Mouse (Mus musculus) hindbrain, embryonic 12.5 days (tissue): Measurements from ENCODE around the gene Wipf1. TPM values are rescaled to one million over a fixed set of nuclear protein-coding genes. Genes with fewer than 3 reads are reported as not detected.

ENCODE experiments used
- ATAC-seq: fragments of 200-750 bp; cut with Nextera tagmentation; 2 replicates; pipeline ENCODE4 v1.8.0; 2017; ENCODE audit warnings: moderate TSS enrichment; ENCODE audit not compliant: low FRiP score
- H3K27ac ChIP-seq: fragments of 300-500 bp; sonication (generic); 2 replicates; pipeline ENCODE4 v1.5.1; 2016; ENCODE audit warnings: mild to moderate bottlenecking
- H3K27me3 ChIP-seq: fragments of 300-500 bp; sonication (generic); 2 replicates; pipeline ENCODE4 v1.6.1; 2016; ENCODE audit warnings: mild to moderate bottlenecking
- H3K36me3 ChIP-seq: fragments of 300-500 bp; sonication (generic); 2 replicates; pipeline ENCODE4 v1.6.1; 2016; ENCODE audit warnings: mild to moderate bottlenecking
- H3K4me1 ChIP-seq: fragments of 300-500 bp; sonication (generic); 2 replicates; pipeline ENCODE4 v1.6.1; 2016
- H3K4me2 ChIP-seq: fragments of 300-500 bp; sonication (generic); replicated peaks from 2 replicates; pipeline ENCODE4 v1.6.1; 2016; ENCODE audit warnings: mild to moderate bottlenecking
- H3K4me3 ChIP-seq: fragments of 300-500 bp; sonication (generic); 2 replicates; pipeline ENCODE4 v1.5.1; 2016; ENCODE audit warnings: mild to moderate bottlenecking
- H3K9ac ChIP-seq: fragments of 300-500 bp; sonication (generic); 2 replicates; pipeline ENCODE4 v1.6.1; 2016; ENCODE audit warnings: mild to moderate bottlenecking, moderate library complexity
- H3K9me3 ChIP-seq: fragments of 300-500 bp; sonication (generic); replicated peaks from 2 replicates; pipeline ENCODE4 v1.6.1; 2016; ENCODE audit warnings: mild to moderate bottlenecking
- WGBS: fragments of 180-500 bp; shearing (Covaris S2); methylation state at CpG from one replicate; pipeline ENCODE4 v1.1.7; 2016; 5-methylcytosine and 5-hydroxymethylcytosine counted together
- polyA plus RNA-seq: library from polyadenylated mRNA; unstranded; fragments of >200 nt; fragmentation: Nextera tagmentation; extraction: Ambion mirVana; gene quantifications from 2 replicates; pipeline ENCODE4 v1.2.1, GENCODE M21; 2016

Gene Wipf1
- polyA plus RNA-seq = 7.3 and 8.7 TPM in 2 replicates

DNA sequence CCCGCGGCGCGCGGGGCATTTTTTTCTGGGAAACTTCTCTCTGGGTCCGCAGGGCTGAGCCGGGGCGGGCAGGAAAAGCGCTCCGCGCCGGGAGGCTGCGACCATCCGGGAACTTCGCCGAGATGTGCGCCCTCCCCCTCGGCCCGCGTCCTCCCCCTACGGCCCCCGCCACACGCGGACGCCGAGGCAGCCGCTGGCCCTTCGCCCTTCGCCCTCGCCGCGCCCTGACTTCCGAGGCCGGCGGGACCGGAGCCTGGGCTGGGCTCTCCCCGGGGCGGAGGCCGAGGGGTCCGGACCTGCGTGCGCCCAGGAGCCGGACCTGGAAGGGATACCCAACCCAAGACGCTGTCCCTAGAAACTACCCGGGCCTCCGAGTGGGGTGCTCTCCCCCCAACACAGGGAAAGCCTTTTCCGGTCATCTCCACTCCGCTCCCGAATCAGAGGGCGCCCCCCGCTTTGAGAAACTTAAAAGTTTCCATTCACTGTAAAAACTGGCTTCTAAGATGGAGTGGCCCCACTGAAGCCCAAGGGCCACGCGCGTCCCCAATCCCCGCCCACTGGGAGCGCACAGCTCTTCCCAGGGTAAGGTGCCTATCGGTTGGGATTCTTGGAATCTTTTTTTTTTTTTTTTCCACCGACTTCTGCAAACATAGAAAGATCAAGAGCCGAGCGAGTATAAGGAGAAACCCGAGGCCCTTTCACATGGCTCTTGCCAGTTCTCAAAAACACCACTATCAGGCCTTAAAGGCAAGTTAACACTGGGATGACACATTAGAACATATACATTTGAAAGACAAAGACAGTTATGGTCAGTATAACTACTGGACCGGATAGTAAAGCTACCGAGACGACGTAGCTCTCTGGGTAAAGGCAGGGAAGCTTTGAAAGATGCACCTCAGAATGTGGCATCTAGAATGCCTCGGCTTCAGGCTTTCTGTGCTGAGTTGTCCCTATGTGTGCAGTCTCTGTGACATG, at the start of gene Wipf1:
Gene Wipf1 (minus strand): TSS at position 379 of the 975 bp plus-strand sequence.
- Histone ChIP-seq H3K4me3 (peak within 1 kb of the TSS; percentile 65), H3K9ac (peak within 1 kb of the TSS; percentile 71), H3K27ac (peak within 1 kb of the TSS; percentile 66; the same call in 1 of the 2 replicates), H3K36me3 (no peaks in the 10 kb centered on the region), H3K4me2 (peak within 1 kb of the TSS; percentile 69), H3K9me3 (no peaks in the 10 kb centered on the region), H3K27me3 (no peaks in the 10 kb centered on the region), H3K4me1 (peaks cover 14% of the 10 kb centered on the region)
- peak; percentile 85 for ATAC-seq
- 1% methylated on average over 54 of the region's 66 CpGs for WGBS

DNA sequence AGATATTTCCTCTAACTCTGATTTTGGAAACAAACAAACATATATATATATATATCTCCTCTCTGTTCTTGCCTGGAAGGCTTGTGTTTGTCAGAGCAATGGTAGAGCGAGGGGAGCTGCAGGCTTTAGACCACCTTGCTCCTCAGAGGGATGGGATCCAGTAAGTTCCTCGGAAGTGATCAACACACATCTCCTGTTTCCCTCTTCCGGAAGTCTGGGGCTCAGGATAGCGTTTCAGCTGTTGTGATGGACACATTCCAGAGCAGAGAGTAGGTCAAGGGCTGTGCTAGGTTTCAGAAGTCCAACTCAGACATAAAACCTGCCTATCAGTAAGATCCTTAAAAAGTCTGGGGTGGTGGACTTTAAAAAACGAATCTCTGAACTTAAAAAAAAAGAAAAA, 49.6 kb upstream of the Wipf1 start:
- Histone ChIP-seq H3K9me3 (no peaks in the 10 kb centered on the region), H3K36me3 (no peaks in the 10 kb centered on the region), H3K27ac (no peak overlapping the region), H3K4me1 (no peaks in the 10 kb centered on the region), H3K9ac (no peak overlapping the region), H3K27me3 (peaks cover 8% of the 10 kb centered on the region), H3K4me3 (no peak overlapping the region), H3K4me2 (no peak overlapping the region)
- no peak for ATAC-seq
- 55% methylated on average over 5 of the region's 5 CpGs for WGBS

DNA sequence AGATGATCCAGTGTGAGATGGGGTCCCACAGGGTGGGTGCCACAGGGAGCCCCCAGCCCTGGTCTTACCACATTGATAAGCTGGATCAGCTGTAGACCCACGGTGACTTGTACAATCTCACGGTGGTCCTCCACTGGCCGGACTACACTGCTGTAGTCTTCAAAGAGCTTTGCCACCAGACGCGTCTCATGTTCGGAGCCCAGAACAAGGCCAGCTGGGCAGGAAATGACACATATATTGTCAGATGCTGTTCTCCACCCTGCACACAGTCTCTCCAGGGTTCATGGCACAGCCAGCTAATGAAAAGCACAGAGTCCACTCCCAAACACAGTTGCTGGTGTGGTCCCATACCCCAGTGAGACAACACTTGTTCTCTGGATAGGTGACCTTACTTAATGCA, 44.9 kb upstream of the Wipf1 start:
- H3K27me3 ChIP-seq = peaks cover 4% of the 10 kb centered on the region; the same call in 1 of the 2 replicates
- ATAC-seq = no peak
- no peak overlapping the region for H3K4me3 ChIP-seq
- H3K36me3 ChIP-seq = no peaks in the 10 kb centered on the region
- H3K4me1 ChIP-seq = peaks cover 14% of the 10 kb centered on the region
- WGBS = 83% methylated on average over 6 of the region's 6 CpGs
- H3K27ac ChIP-seq = no peak overlapping the region
- H3K9ac ChIP-seq = no peak overlapping the region
- no peak overlapping the region for H3K4me2 ChIP-seq
- H3K9me3 ChIP-seq = no peaks in the 10 kb centered on the region

DNA sequence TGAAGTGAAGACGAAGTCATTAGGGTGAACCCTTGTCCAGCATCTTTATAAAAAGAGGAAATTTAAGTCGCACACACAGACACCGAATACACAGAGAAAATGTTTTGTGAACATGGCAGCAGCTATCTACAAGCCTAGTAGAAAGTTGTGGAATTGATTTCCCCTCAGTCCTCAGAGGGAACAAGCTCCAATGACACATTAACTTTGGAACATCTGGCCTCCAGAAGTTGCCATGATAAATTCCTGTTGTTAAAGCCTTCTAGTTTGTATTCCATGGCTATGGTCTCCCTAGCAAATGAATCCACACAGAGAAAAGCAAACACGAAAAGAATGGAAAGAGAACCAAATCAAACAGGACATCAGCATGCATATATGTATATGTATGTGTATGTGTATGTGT, 44.0 kb upstream of the Wipf1 start:
- 82% methylated on average over 4 of the region's 4 CpGs for WGBS
- Histone ChIP-seq H3K27ac (no peak overlapping the region; the same call in 1 of the 2 replicates), H3K27me3 (peaks cover 4% of the 10 kb centered on the region; the same call in 1 of the 2 replicates), H3K4me3 (no peak overlapping the region), H3K9ac (no peak overlapping the region), H3K36me3 (no peaks in the 10 kb centered on the region), H3K4me2 (peak overlapping the region; percentile 50; the same call in 1 of the 2 replicates), H3K4me1 (peaks cover 14% of the 10 kb centered on the region), H3K9me3 (no peaks in the 10 kb centered on the region)
- ATAC-seq = no peak

DNA sequence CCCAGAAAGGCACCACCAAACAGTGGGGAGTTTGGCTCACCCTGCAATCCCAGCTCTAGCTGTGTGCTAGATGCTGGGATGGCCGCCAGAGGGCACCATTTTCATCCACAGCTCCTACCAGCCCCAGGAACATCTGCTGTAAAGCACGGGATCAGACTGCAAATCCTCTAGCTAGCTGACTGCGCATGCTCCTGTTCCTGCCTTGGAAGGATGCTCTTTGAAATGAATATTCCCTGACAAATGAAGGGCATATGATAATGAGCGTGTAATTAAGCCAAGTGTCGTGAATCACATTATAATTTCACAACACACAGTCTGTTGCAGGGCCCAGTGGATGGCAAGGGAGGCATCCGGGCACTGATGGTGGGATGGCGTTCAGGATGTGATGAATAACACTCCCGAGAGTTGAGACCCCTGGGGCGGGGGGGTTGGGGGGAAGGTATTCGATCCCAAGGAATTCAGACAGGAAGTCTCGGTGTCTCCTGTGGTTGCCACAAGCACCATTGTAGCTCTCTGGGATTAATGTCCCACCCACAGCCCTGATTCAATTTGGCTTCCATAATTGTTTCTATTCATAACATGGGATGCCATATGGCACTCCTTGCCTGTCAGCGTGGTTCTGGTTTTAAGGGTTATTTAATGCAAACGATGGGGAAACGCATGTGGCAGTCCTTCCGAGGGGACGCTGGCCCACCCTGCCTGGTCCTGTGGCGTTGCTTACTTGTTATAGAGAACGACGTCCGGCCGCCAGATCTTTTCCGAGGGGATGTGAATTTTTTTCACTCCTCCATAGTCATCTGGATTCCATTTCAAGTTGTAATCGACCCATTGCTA, 43.2 kb upstream of the Wipf1 start:
- Histone ChIP-seq H3K27ac (peak overlapping the region; percentile 75), H3K36me3 (no peaks in the 10 kb centered on the region), H3K9me3 (no peaks in the 10 kb centered on the region), H3K9ac (peak overlapping the region; percentile 44; the same call in 1 of the 2 replicates), H3K4me3 (peak overlapping the region; percentile 28), H3K4me2 (peak overlapping the region; percentile 50), H3K27me3 (peaks cover 12% of the 10 kb centered on the region), H3K4me1 (peaks cover 14% of the 10 kb centered on the region)
- WGBS = 17% methylated on average over 23 of the region's 23 CpGs
- peak; percentile 92 for ATAC-seq

DNA sequence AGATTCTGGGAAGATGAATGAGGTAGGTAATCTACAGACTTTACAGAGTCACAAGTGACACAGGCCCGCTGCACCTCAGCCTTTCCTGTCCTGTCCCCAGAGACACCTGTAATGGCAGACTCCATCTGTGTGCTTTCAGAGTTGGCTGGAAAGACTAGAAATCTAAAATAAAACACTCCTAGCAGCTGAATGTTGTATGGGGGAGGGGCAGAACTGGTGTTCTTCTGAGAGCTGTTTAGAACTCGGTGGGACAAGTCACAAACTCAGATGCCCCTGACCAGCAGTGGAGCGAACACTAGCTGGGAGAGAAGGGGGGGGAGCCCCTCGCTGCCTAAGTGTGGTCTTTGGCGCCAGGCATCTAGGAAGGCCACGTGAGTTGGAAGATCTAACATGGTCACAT, 42.4 kb upstream of the Wipf1 start:
- Histone ChIP-seq H3K4me1 (peaks cover 14% of the 10 kb centered on the region), H3K9ac (no peak overlapping the region), H3K27me3 (peaks cover 12% of the 10 kb centered on the region), H3K4me3 (no peak overlapping the region), H3K4me2 (no peak overlapping the region), H3K36me3 (no peaks in the 10 kb centered on the region), H3K9me3 (no peaks in the 10 kb centered on the region), H3K27ac (no peak overlapping the region)
- ATAC-seq = no peak
- 71% methylated on average over 6 of the region's 6 CpGs for WGBS

DNA sequence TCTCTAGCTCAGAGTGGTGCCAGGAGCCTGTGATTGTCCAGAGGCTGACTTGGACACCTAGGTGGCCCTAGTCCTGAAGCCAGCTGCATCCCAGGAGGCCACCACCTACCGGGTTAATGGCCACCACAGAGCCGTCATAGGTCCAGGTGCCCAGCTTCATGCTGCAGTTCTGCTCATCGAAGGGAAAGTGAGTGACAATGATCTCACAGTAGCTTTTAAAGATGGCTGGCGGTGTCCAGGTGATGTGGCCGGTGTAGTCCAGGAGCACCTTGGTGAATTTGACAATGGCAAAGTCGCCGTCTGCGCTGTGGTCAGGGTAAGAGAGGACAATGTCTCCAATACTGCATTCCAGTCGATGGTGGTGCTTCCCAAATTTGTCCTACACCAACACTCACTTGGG, 41.8 kb upstream of the Wipf1 start:
- Histone ChIP-seq H3K4me1 (peaks cover 14% of the 10 kb centered on the region), H3K36me3 (no peaks in the 10 kb centered on the region), H3K9me3 (no peaks in the 10 kb centered on the region), H3K4me3 (no peak overlapping the region), H3K27ac (no peak overlapping the region), H3K27me3 (peaks cover 12% of the 10 kb centered on the region), H3K4me2 (no peak overlapping the region), H3K9ac (no peak overlapping the region)
- ATAC-seq = no peak
- WGBS = 94% methylated on average over 9 of the region's 9 CpGs

DNA sequence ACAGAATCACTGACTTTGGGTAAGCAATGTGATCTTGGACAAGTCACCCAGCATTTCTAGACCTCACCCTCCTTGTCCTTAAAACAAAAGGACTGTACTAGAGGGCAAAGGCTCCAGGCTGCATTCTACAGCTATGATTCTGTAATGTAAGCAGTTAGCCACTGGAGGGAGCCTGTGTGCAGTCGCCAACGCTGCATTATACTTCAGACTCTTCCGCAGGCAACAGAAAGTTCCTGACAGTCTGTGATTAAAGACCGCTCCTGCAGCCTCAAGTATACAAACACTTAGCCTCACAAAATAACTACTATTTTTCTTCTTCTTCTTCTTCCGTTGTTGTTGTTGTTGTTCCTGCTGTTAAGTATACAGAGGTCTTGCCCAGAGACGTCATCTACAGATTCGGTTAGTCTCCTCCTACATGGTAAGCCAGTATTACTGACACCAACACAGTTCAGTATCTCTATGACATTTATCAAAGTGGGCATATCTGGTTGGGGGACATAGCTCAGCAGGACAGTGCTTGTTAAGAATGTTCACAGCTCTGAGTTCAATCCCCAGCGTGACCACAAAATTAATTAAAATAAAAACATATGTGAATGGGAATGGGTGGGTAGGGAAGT, 37.6 kb upstream of the Wipf1 start:
- H3K4me3 ChIP-seq = no peak overlapping the region
- 23% methylated on average over 8 of the region's 8 CpGs for WGBS

DNA sequence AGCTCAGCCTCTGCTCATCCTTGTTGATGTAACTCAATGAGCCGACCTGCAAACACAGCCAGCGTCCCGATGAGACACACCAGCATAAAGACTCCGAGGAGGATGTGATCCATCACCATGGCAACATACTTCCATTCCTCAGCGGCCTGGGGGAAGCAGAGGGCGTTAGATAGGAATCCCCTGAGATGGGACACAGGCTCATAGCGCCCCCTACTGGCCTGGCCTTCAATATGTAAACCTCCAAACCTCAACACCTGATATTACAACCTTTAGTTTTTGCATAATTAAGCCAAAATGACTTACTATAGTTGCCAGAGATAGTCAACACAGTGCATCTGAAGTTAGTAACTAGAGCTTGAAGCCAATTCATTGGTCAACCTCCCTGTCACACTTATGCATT, 36.6 kb upstream of the Wipf1 start:
- no peak overlapping the region for H3K9ac ChIP-seq
- H3K4me2 ChIP-seq = no peak overlapping the region
- no peak for ATAC-seq
- no peak overlapping the region for H3K27ac ChIP-seq
- 17% methylated on average over 7 of the region's 7 CpGs for WGBS
- peaks cover 8% of the 10 kb centered on the region; the same call in 1 of the 2 replicates for H3K27me3 ChIP-seq
- no peaks in the 10 kb centered on the region for H3K36me3 ChIP-seq
- no peaks in the 10 kb centered on the region for H3K9me3 ChIP-seq
- H3K4me1 ChIP-seq = peaks cover 8% of the 10 kb centered on the region; the same call in 1 of the 2 replicates
- H3K4me3 ChIP-seq = no peak overlapping the region

More for the DNA sequence above, 37.6 kb upstream of the Wipf1 start:
- Histone ChIP-seq H3K36me3 (no peaks in the 10 kb centered on the region), H3K27ac (no peak overlapping the region), H3K4me2 (peak overlapping the region; percentile 34), H3K27me3 (peaks cover 8% of the 10 kb centered on the region), H3K9ac (no peak overlapping the region), H3K9me3 (no peaks in the 10 kb centered on the region), H3K4me1 (peaks cover 4% of the 10 kb centered on the region; the same call in 1 of the 2 replicates)
- ATAC-seq = peak; percentile 24; the same call in 1 of the 2 replicates

DNA sequence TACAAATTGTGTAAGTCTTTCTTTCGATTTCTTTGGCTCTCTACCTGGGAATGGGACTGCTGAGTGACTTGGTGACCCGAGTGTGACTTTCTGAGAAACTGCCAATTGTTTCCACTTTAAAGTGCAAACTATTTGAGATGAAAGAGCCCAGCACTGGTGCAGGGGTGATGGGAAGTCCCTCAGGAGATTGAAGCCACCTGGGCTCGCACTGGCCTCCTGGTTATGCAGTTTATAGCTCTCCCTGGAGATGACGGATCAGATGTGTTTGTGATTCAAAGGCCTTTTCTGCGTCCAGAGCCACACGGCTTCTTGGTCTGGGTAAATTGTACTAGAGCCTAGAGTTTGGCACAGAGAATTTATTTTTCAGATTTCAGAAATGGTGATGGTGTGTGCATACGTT, 34.2 kb upstream of the Wipf1 start:
- Histone ChIP-seq H3K27ac (no peak overlapping the region), H3K9ac (no peak overlapping the region), H3K27me3 (peaks cover 8% of the 10 kb centered on the region; the same call in 1 of the 2 replicates), H3K4me2 (no peak overlapping the region), H3K36me3 (no peaks in the 10 kb centered on the region), H3K9me3 (no peaks in the 10 kb centered on the region), H3K4me3 (no peak overlapping the region), H3K4me1 (peaks cover 9% of the 10 kb centered on the region; the same call in 1 of the 2 replicates)
- ATAC-seq = no peak
- 61% methylated on average over 7 of the region's 7 CpGs for WGBS

DNA sequence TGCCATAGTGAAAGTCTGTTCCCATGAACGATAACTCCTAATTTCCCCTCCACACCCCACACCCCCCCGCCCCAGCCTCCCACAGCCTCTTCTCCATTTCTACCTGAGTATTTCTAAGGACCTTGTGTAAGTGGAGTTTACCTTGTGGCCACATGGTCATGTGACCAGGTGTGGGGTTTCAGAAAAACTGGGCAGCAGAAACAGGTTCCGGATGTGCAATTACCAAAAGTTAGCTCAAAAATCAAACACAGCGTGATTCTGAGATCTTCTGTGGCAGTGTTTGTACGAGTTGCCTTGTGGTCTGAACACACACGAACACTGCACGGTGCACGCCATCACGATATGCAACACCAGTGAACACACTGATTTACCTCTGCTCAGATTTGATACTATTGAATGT, 33.1 kb upstream of the Wipf1 start:
- no peak for ATAC-seq
- 90% methylated on average over 9 of the region's 9 CpGs for WGBS

More for the DNA sequence above, 33.1 kb upstream of the Wipf1 start:
- H3K9ac ChIP-seq = no peak overlapping the region
- H3K36me3 ChIP-seq = no peaks in the 10 kb centered on the region
- peaks cover 9% of the 10 kb centered on the region; the same call in 1 of the 2 replicates for H3K4me1 ChIP-seq
- no peaks in the 10 kb centered on the region for H3K9me3 ChIP-seq
- H3K4me3 ChIP-seq = no peak overlapping the region
- no peak overlapping the region for H3K27ac ChIP-seq
- H3K4me2 ChIP-seq = no peak overlapping the region
- no peaks in the 10 kb centered on the region for H3K27me3 ChIP-seq
